Mouse (Mus musculus) embryonic facial prominence, embryonic 12.5 days (tissue): ENCODE measurements around the gene Maf. TPM values are rescaled to one million over a fixed set of nuclear protein-coding genes. Genes with fewer than 3 reads are reported as not detected.

ENCODE experiments used
- ATAC-seq: fragments of 200-750 bp; cut with Nextera tagmentation; 2 replicates; pipeline ENCODE4 v1.8.0; 2017; ENCODE audit not compliant: insufficient number of reproducible peaks, insufficient read depth, low FRiP score, low TSS enrichment
- H3K27ac ChIP-seq: fragments of 300-500 bp; sonication (generic); 2 replicates; pipeline ENCODE4 v1.5.1; 2016; ENCODE audit warnings: mild to moderate bottlenecking
- H3K27me3 ChIP-seq: fragments of 300-500 bp; sonication (generic); 2 replicates; pipeline ENCODE4 v1.6.1; 2016; ENCODE audit warnings: mild to moderate bottlenecking, moderate library complexity
- H3K36me3 ChIP-seq: fragments of 300-500 bp; sonication (generic); 2 replicates; pipeline ENCODE4 v1.6.1; 2016; ENCODE audit warnings: mild to moderate bottlenecking
- H3K4me1 ChIP-seq: fragments of 300-500 bp; sonication (generic); 2 replicates; pipeline ENCODE4 v1.6.1; 2016
- H3K4me2 ChIP-seq: fragments of 300-500 bp; sonication (generic); replicated peaks from 2 replicates; pipeline ENCODE4 v1.6.1; 2016; ENCODE audit warnings: mild to moderate bottlenecking, moderate library complexity
- H3K4me3 ChIP-seq: fragments of 300-500 bp; sonication (generic); 2 replicates; pipeline ENCODE4 v1.5.1; 2016; ENCODE audit warnings: mild to moderate bottlenecking
- H3K9ac ChIP-seq: fragments of 300-500 bp; sonication (generic); 2 replicates; pipeline ENCODE4 v1.6.1; 2016; ENCODE audit warnings: mild to moderate bottlenecking, moderate library complexity
- H3K9me3 ChIP-seq: fragments of 300-500 bp; sonication (generic); 2 replicates; pipeline ENCODE4 v1.6.1; 2016; ENCODE audit warnings: mild to moderate bottlenecking, moderate library complexity
- WGBS: fragments of 180-500 bp; shearing (Covaris S2); methylation state at CpG from one replicate; pipeline ENCODE4 v1.1.7; 2016; 5-methylcytosine and 5-hydroxymethylcytosine counted together
- polyA plus RNA-seq: library from polyadenylated mRNA; unstranded; fragments of >200 nt; fragmentation: Nextera tagmentation; extraction: Ambion mirVana; gene quantifications from 2 replicates; pipeline ENCODE4 v1.2.1, GENCODE M21; 2016

Maf gene
- polyA plus RNA-seq, 1 experiment from 2014 or later = 5.7 TPM

DNA sequence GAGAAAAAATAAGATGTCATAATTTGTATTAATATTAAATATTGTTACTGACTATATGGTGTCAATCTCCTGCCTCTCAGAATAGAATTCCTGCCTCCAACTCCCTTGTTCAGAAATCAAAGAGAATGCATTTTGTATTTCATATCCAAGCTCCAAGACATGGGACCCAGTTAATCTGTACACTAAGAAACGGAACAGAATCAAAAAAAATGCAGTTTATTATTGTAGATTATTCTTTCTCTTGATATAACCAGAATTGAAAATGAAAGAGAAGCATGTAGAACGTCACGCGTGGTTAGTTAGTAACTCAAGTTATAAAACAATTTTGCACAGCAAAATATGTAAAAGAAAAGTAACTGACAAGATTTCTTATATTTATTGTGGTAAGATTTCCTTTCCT is 4.5 kb downstream of the Maf start:
- Histone ChIP-seq H3K4me2 (peak overlapping the region; percentile 27; the same call in 1 of the 2 replicates), H3K9ac (no peak overlapping the region), H3K4me1 (peaks cover 9% of the 10 kb centered on the region), H3K4me3 (no peak overlapping the region), H3K27me3 (no peaks in the 10 kb centered on the region), H3K27ac (no peak overlapping the region), H3K36me3 (no peaks in the 10 kb centered on the region), H3K9me3 (no peaks in the 10 kb centered on the region)
- 86% methylated on average over 4 of the region's 4 CpGs for WGBS
- ATAC-seq = no peak

GRCm38 (mm10) chr8:115701001-115701400 is 6.6 kb downstream of the Maf start:
- Histone ChIP-seq H3K27ac (no peak overlapping the region), H3K9me3 (no peaks in the 10 kb centered on the region), H3K4me1 (peaks cover 16% of the 10 kb centered on the region), H3K4me2 (no peak overlapping the region), H3K27me3 (no peaks in the 10 kb centered on the region), H3K9ac (no peak overlapping the region), H3K4me3 (no peak overlapping the region), H3K36me3 (no peaks in the 10 kb centered on the region)
- ATAC-seq = no peak
- WGBS = 72% methylated on average over 5 of the region's 5 CpGs

- WGBS = 46% methylated on average over 5 of the region's 5 CpGs
- ATAC-seq = no peak
- Histone ChIP-seq H3K9me3 (no peaks in the 10 kb centered on the region), H3K4me3 (no peak overlapping the region), H3K9ac (no peak overlapping the region), H3K27ac (no peak overlapping the region), H3K27me3 (no peaks in the 10 kb centered on the region), H3K4me1 (peaks cover 16% of the 10 kb centered on the region), H3K4me2 (no peak overlapping the region), H3K36me3 (no peaks in the 10 kb centered on the region)
Measured at GRCm38 (mm10) chr8:115699151-115699550, 8.4 kb downstream of the Maf start.

DNA sequence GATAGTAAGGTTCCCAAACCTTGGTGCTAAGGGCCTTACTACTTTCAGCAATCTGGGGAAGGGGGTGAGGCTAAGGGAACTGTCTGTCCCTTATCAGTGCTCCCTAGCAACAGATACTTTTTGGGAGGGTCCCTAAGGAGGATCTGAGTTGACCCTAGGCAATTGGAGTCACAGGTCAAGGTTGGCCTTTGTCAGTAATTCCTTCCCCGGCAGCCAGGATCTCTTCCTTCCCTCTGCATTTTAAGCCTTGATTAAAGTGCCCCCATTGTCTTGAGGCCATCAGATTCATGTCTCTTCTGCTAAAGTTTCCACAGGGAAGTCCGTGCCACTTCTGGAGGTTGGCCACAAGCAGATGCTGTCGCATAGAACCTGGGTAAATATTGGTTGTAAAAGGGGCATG is 10.2 kb downstream of the Maf start:
- H3K27ac ChIP-seq = no peak overlapping the region

DNA sequence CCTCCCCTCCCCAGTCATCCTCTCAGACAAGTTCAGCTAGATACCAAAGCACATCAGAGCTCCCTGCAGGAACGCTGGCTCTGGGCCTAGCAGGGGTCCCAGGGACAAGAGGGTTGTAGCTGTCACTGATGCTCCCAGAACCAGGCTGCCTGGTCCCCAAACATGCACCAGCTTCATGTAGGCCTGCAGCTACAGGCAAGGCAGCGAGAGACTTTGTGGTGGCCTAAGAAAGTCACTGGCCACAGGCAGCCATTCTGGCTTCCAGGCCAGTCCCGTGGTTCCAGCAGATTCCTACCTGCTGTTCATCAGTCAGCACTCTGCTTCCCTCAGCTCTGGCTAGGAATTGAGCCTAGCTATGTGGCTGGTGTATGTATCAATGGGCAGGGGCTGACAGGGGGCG is 10.9 kb downstream of the Maf start:
- no peak overlapping the region for H3K4me2 ChIP-seq
- no peak for ATAC-seq
- H3K27ac ChIP-seq = no peak overlapping the region
- H3K4me1 ChIP-seq = peaks cover 16% of the 10 kb centered on the region
- no peak overlapping the region for H3K9ac ChIP-seq
- H3K4me3 ChIP-seq = no peak overlapping the region
- no peaks in the 10 kb centered on the region for H3K9me3 ChIP-seq
- H3K36me3 ChIP-seq = no peaks in the 10 kb centered on the region
- no peaks in the 10 kb centered on the region for H3K27me3 ChIP-seq
- WGBS = 75% methylated on average over 4 of the region's 4 CpGs

More for the DNA sequence above, 10.2 kb downstream of the Maf start:
- H3K9ac ChIP-seq = no peak overlapping the region
- no peak overlapping the region for H3K4me3 ChIP-seq
- peaks cover 16% of the 10 kb centered on the region for H3K4me1 ChIP-seq
- 34% methylated on average over 3 of the region's 3 CpGs for WGBS
- H3K9me3 ChIP-seq = no peaks in the 10 kb centered on the region
- no peaks in the 10 kb centered on the region for H3K27me3 ChIP-seq
- no peak overlapping the region for H3K4me2 ChIP-seq
- H3K36me3 ChIP-seq = no peaks in the 10 kb centered on the region
- ATAC-seq = no peak

DNA sequence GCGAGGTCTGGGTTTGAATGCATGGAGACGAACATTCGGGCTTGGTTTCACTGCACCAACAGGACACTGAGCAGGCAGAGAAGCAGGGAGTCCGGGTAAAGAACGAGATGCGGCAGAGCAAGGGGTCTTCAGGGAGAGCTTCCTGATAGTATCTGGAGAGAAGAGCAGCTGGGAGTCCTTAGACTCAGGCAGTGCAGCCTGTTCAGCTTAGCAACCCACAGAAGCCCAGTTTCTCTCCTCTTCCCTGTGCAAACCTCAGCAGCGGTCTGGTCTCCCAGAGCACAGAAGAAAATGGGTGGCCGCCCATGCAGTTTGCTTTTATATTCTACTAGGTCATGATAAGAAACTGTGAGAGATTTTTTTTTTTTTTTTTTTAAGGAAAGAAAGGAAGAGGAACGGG is 20.2 kb downstream of the Maf start:
- Histone ChIP-seq H3K4me1 (peaks cover 13% of the 10 kb centered on the region), H3K36me3 (no peaks in the 10 kb centered on the region), H3K9ac (no peak overlapping the region), H3K27ac (no peak overlapping the region), H3K4me2 (no peak overlapping the region), H3K4me3 (no peak overlapping the region), H3K27me3 (peaks cover 5% of the 10 kb centered on the region; the same call in 1 of the 2 replicates), H3K9me3 (no peaks in the 10 kb centered on the region)
- ATAC-seq = no peak
- WGBS = 58% methylated on average over 9 of the region's 9 CpGs

GRCm38 (mm10) chr8:115683309-115683708 is 24.3 kb downstream of the Maf start:
- Histone ChIP-seq H3K4me1 (peaks cover 6% of the 10 kb centered on the region), H3K9ac (no peak overlapping the region), H3K27ac (no peak overlapping the region), H3K9me3 (no peaks in the 10 kb centered on the region), H3K4me2 (no peak overlapping the region), H3K36me3 (no peaks in the 10 kb centered on the region), H3K27me3 (peaks cover 5% of the 10 kb centered on the region; the same call in 1 of the 2 replicates), H3K4me3 (no peak overlapping the region)
- ATAC-seq = no peak
- WGBS = 72% methylated on average over 7 of the region's 7 CpGs

- no peaks in the 10 kb centered on the region for H3K36me3 ChIP-seq
- no peak overlapping the region for H3K4me3 ChIP-seq
- no peak overlapping the region for H3K4me2 ChIP-seq
- no peak for ATAC-seq
- no peaks in the 10 kb centered on the region for H3K9me3 ChIP-seq
- no peaks in the 10 kb centered on the region; the same call in 1 of the 2 replicates for H3K4me1 ChIP-seq
- H3K27me3 ChIP-seq = no peaks in the 10 kb centered on the region
- H3K9ac ChIP-seq = no peak overlapping the region
- 53% methylated on average over 7 of the region's 7 CpGs for WGBS
- no peak overlapping the region for H3K27ac ChIP-seq
Measured at GRCm38 (mm10) chr8:115679539-115679938, 28.1 kb downstream of the Maf start.

DNA sequence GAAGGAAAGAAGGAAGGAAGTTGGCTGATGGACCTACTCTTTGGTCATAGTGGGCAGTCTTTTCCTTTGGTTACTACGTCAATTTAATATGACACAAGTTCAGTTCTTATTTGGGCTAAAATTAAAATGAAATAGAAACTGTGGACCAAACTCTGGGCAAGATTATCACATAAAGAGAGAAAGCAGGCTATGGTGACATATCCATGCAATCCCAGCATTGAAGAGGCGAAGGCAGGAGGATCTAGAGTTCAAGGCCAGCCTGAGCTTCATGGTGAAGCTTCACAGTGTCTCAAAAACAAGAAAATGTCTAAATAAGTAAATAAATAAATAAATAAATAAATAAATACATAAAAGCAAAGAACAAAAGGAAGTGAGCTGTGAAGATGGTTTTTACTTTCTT is 42.7 kb downstream of the Maf start:
- ATAC-seq = no peak
- H3K9ac ChIP-seq = no peak overlapping the region

DNA sequence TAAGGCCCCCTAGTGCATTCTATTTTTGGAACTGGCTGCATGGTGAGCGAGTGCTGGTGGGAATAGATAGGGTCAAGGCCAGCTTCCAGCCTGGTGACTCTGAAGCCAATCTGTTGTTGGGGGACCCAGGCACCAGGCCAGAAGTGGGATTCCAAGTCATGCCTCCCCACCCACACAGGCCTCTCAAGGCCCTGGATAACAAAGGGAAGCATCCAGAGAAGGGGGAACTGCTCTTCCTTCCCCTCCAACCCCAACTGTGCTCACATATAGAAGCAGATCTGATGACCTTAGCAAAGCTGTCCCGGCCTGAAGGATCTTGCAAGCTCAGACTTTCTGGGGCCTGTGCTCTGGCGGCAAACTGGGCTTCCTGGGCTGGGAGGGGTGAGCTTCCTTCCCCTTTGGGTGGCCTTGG is 57.5 kb downstream of the Maf start:
- Histone ChIP-seq H3K4me2 (no peak overlapping the region), H3K36me3 (no peaks in the 10 kb centered on the region), H3K27ac (no peak overlapping the region), H3K27me3 (no peaks in the 10 kb centered on the region), H3K9me3 (no peaks in the 10 kb centered on the region), H3K9ac (no peak overlapping the region), H3K4me3 (no peak overlapping the region), H3K4me1 (no peaks in the 10 kb centered on the region)
- 68% methylated on average over 3 of the region's 3 CpGs for WGBS
- no peak for ATAC-seq

More for the DNA sequence above, 42.7 kb downstream of the Maf start:
- Histone ChIP-seq H3K27me3 (no peaks in the 10 kb centered on the region), H3K4me1 (peaks cover 7% of the 10 kb centered on the region; the same call in 1 of the 2 replicates), H3K4me2 (no peak overlapping the region), H3K27ac (no peak overlapping the region), H3K36me3 (no peaks in the 10 kb centered on the region), H3K4me3 (no peak overlapping the region), H3K9me3 (no peaks in the 10 kb centered on the region)
- 89% methylated on average over 2 of the region's 2 CpGs for WGBS

- H3K4me3 ChIP-seq = no peak overlapping the region
- no peak for ATAC-seq
- no peak overlapping the region for H3K27ac ChIP-seq
- H3K27me3 ChIP-seq = no peaks in the 10 kb centered on the region
- H3K9me3 ChIP-seq = no peaks in the 10 kb centered on the region
- H3K9ac ChIP-seq = no peak overlapping the region
- no peak overlapping the region for H3K4me2 ChIP-seq
- H3K4me1 ChIP-seq = no peaks in the 10 kb centered on the region
- 82% methylated on average over 1 of the region's 1 CpGs for WGBS
- no peaks in the 10 kb centered on the region for H3K36me3 ChIP-seq
Measured at GRCm38 (mm10) chr8:115645139-115645538, 62.5 kb downstream of the Maf start.

DNA sequence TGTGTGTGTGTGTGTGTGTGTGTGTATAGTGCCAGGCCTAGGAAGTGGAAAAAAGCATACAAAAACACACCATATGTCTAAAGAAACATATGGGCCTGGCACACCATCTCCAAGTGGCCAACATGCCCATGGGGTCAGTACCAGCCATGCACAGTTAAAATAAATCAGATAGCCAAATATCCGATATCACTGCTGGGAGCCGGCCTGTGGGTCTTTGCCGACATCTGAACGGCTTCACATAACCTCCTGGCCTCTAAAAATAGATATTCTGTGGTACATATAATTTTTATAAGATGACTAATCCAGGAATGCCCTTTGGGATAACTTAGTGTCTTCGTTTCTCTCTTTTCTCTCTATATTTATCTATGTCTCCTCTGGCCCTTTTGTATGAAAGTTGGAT is 65.7 kb downstream of the Maf start:
- H3K4me2 ChIP-seq = no peak overlapping the region
- H3K4me1 ChIP-seq = no peaks in the 10 kb centered on the region
- no peaks in the 10 kb centered on the region for H3K36me3 ChIP-seq
- H3K27me3 ChIP-seq = no peaks in the 10 kb centered on the region
- no peak overlapping the region for H3K4me3 ChIP-seq
- H3K9ac ChIP-seq = no peak overlapping the region
- no peaks in the 10 kb centered on the region for H3K9me3 ChIP-seq
- 92% methylated on average over 5 of the region's 5 CpGs for WGBS
- no peak for ATAC-seq
- H3K27ac ChIP-seq = no peak overlapping the region

GRCm38 (mm10) chr8:115639951-115640350 is 67.6 kb downstream of the Maf start:
- no peak overlapping the region for H3K4me3 ChIP-seq
- H3K9ac ChIP-seq = no peak overlapping the region
- H3K27me3 ChIP-seq = no peaks in the 10 kb centered on the region
- 54% methylated on average over 5 of the region's 5 CpGs for WGBS
- ATAC-seq = no peak
- H3K36me3 ChIP-seq = no peaks in the 10 kb centered on the region
- H3K4me1 ChIP-seq = no peaks in the 10 kb centered on the region
- H3K4me2 ChIP-seq = no peak overlapping the region
- H3K27ac ChIP-seq = no peak overlapping the region
- H3K9me3 ChIP-seq = no peaks in the 10 kb centered on the region
